Mouse (Mus musculus) ZHBTc4 (cell line): ENCODE measurements around the gene Zfyve9.
"Not testable (repeated sequence)": the region's sequence is repeated elsewhere in the genome, so short reads cannot be mapped to it uniquely, and the experiment has no call there.

Experiments used
- DNase-seq: peaks from one replicate; pipeline ENCODE4 v3.0.0-alpha.2; 2011; ENCODE audit warnings: low read depth, low spot score

Zfyve9 gene

DNA sequence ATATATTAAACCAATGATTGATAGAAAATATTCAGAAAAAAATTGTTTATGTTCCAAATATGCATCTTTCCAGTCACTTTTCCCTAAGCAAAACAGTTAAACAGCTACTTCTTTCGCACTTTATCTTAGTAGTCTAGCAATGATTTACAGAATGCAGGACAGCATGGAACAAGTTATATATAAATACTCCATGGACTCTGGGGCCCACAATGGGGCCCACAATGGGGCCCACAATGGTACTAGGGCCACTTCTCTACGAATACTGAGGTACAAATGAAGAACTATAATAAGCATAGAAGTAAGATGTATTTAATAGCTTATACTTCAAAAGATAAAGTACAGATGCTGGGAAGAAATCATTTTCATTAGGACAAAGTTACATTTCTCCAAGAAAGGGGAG is 56.5 kb downstream of the Zfyve9 start:
- DNase-seq = no peak

DNA sequence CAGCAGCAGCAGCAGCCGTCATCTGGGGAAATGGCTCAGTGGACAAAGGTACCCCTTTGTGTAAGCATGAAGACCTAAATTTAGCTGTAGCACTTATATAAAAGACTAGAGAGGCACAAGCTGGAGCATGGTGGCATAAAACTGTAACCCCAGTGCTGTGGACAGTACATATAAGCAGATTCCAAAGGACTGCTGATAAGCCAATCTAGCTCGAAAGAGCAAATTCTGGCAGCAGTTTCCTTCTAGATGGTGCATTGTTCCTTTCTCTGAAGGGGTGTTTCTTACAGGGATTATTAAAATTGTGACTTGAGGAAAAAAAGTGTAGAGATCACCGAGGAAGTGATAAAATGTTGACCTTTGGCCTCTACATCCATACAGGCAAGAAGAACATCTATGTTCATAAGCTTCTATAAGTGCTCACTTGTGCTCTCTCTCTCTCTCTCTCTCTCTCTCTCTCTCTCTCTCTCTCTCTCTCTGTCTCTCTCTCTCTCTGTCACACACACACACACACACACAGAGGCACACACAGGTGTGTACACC is 59.3 kb downstream of the Zfyve9 start:
- DNase-seq = no peak

DNA sequence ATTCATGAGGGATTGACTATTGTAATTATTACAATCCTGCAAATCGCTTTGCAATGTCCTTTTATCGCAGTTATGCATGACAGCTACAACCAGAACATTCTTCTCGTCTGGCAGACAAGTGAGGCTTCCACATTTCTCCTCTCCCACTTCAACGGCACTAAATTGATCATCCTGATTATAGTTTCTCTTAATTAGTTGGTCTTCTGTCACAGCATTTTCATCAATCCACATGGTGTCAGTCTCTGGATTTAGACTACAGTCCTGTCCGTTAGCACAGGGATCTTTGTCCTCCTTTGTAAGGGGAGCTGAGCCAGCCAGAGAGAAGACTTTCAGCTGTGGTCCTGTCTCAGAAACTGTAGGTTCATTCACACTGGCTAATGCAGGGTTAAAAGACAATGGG is 61.2 kb downstream of the Zfyve9 start, which contains the start of gene 3110021N24Rik:
3110021N24Rik (plus strand) TSS at position 301 of the 400 bp plus-strand sequence.
- no peak for DNase-seq

DNA sequence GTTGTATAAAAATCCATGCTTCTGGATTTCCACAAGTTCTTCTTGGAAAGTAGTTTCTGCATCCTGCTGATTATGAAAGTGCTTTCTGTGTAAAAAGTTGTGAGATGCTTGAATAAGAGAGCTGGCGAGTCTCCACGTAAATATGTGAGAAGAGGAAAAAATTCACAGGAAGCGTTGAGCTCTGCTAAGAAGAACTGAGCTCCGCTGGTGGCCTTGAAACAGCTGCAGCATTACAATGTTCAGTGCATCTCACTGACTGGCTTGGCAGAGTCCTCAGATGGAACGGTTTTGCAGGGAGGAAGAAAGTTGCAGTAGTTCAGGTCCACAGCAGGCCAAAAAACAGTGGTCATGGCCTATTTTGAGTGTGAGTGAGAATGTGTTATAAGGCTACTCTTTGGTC is 72.4 kb downstream of the Zfyve9 start:
- no peak for DNase-seq

DNA sequence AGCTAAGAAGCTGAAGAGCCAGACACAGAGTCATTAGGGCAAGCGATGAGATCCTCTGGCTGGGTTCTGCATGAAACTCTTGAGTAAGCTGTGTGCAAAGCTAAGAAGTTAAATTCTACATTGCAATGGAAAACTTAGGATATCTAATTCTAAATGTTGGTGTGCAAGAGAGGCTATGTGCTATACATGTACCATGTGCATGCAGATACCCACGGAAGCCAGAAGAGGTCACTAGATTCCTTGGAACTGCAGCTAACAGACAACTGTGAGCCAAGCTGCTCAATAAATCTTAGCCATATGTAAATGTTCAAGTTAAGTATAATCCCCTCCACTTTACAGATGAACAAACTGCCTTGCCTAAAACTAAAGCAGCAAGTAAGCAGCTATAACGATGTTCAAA is 83.7 kb downstream of the Zfyve9 start:
- peak; percentile 67 for DNase-seq

DNA sequence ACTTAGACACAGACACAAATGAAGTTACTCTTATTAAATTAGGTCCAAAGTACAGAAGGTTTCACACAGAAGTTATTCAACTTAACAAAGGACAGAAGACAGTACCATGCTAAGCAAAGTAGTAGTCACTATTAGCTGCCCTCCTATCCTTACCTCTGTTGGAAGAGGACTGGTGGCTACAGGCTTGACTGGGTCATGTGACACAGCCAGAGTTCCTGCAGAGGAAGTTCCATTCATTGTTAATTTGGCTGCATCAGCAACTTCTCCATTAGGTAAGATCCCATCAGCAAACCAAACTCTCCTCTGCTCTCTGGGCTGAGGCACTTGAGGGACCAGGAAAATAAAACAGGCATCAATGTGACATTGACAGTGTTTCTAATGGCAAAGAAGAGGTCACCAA is 89.1 kb downstream of the Zfyve9 start:
- peak; percentile 21 for DNase-seq

DNA sequence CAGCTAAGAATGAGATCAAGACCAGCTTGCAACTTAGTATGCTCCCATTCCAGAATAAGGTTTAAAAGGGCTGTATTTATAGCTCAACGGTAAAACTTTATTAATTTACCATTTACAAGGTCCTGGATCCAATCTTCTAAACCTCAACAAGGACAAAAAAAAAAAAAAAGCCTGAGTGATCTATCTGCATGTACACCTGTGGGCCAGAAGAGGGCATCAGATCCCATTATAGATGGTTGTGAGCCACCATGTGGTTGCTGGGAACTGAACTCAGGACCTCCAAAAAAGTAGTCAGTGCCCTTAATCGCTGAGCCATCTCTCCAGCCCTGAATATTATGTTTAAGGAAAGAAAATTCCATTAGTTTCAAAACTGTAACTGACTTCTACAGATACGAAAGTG is 90.1 kb downstream of the Zfyve9 start:
- peak; percentile 64 for DNase-seq

DNA sequence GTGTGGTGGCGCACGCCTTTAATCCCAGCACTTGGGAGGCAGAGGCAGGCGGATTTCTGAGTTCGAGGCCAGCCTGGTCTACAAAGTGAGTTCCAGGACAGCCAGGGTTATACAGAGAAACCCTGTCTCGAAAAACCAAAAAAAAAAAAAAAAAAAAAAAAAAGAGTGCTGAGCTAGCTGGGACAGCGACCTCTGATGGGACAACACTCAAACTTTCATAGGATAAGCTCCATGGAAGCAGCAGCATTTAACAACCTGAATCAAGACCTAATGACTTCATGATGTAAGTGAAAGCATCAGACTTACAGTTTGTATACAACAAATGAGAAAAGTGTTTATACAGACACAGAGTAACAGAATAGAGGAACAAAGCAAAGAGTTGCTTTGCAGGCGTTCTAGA is 93.5 kb downstream of the Zfyve9 start:
- not testable (repeated sequence) for DNase-seq

DNA sequence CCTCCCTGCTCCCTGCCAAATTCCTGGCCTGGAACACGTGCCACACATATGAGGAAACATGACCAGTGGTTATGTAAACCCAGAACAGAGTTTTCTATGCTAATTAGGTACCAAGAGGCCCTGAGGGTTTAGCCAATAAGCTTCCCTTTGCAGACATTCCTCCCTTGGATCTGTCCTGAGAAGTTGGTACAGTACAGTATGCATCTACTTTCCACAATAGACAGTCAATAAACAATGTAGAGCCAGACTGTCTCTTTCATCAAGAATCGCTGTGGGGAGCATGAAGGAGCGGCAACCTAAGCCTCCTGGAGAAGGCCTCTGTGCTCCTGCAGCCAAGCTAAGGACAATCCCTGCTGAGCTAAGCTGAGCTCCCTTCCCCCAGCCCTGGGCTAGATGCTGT is 94.4 kb downstream of the Zfyve9 start:
- DNase-seq = peak; percentile 51

DNA sequence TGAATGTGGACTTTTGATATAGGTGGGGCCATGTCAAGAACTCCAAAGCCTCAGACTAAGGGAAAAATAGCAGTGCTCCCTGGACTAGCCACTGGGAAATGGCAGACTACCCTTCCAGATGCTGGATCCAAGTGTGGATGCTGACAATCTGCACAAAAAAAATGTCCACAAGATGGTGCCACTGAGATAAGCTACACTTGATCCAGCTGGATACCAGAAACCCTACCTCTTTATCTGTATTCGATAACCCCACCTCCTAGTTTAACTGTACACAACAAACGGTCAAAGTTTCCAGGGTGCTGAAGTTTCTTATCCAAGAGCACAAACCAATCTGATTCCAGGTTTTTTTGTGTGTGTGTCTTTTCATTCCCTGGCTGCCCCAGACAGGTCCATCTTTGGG is 116.2 kb downstream of the Zfyve9 start:
- peak; percentile 84 for DNase-seq

DNA sequence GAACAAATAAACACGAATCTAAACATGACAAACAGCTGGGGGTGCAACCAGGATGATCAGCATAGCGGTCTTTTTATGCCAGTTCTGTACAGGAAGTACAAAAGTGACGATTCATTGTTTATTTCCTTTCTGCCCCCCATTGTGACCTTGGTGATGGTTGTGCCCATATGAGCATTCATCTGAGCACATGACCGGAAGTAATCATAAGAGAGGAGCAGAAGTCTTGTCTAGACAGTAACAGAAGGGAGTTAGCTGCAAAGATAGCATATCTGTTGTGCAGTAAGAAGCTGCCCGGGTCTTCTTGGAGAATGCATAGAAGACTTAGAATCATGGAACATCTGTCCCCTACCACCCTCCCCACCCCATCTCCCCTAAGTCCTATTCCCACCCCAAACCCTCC is 141.8 kb downstream of the Zfyve9 start:
- DNase-seq = no peak

DNA sequence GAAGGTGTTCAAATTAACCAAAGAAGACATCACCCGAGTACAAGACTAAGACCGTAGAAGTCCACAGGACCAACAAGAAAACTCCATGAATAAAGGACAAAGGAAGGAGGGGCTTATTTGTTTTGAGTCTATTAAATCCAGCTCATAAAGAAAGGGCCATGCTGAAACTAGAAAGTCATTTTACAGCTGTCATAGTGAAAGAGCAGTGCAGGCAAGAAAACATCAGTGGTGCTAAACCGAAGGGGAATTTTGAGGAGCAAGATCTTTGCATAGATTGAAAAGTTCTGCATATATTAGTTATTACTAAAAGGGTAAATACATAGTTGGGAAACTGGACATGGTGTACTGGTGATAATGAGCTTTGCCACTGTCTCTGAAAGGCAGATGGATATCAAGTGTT is 142.9 kb downstream of the Zfyve9 start:
- DNase-seq = no peak

DNA sequence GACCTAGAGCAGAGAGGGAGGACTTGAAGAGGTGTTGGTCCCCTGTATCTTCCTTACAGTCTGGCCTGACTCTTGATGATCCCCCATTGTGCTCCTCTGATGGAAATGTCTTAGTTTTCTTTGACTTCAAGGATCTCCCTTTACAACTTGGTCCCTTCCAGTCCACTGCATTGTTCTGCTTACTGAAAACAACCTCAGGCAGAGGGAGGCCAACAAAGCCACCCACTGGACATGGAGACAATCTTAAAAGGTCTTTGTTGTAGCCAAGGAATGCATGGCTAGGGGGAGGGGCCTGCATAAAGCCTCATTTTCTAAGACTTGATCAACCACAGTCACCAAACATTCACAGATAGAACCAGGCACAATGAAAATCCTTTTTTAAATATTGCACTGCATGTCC is 145.5 kb downstream of the Zfyve9 start:
- DNase-seq = peak; percentile 74

DNA sequence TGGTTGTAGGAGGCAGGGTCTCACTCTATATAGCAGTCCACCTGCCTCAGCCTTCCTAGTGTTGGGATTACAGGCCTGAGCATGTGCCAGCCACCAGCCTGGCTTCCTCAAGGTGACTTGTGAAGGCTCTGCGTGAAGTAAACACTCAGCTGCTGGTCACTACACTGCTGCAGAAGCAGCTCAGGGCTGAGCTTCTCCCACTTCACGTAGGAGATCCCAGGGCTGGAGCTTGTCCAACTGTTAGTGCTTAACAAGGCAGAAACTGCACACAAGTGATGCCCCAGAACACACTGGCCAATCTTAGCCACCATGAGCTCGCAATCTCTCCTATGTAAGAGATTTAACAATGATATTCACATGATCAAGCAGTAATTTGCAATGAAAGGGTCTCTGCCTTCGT is 145.9 kb downstream of the Zfyve9 start:
- DNase-seq = no peak

DNA sequence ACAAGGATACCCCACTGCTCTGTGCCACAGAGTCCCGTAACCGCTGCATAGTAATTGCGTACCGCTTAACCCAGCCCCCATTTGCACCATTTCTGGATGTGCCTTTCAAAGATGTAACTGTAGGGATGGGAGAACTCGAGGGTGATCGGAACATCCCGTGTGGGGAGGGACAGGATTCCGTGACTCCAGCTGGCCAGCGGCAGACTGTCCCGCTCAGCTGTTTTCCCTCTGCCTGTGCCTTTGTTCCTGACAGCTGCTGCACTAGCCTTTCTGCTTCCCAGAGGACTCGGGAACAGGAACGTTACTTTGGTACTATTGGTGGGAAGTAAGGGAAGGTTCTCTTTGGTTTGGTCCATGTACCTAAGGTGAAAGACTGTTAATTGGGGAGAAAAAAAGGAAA is 146.9 kb downstream of the Zfyve9 start:
- no peak for DNase-seq

DNA sequence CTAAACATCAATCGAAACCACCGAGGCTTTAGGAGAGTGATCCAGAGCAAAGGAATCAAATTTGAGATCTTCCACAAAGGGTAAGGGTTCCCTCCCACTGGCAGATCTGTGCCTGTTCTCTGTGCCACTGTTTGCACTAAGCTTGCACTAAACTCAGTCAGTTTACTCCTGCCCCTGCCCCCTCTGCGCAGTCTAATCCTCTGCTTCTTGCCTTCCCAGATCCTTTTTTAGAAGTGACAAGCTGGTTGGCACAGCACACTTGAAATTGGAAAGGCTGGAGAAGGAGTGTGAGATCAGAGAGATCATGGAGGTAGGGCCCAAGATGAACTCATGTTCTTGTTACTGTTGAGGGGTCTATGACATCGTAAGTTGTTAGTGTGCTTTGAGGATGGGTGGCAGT is 149.0 kb downstream of the Zfyve9 start:
- DNase-seq = no peak

DNA sequence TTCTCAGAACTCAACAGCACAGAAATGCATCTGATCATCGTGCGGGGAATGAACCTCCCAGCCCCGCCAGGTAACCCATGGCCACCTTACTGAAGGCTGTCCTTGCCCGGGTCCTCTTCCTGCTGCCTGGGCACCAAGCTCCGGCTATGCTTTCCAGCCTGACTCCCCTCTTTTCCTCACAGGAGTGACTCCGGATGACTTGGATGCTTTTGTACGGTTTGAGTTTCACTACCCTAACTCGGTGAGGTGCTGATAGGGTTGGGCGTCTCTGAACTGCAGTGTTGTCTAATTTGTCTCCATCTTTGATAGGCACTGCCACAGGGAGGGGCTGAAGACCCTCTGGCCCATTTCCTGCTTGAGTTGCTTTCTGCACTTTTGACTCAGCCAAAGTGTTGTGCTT is 150.5 kb downstream of the Zfyve9 start:
- DNase-seq = no peak

DNA sequence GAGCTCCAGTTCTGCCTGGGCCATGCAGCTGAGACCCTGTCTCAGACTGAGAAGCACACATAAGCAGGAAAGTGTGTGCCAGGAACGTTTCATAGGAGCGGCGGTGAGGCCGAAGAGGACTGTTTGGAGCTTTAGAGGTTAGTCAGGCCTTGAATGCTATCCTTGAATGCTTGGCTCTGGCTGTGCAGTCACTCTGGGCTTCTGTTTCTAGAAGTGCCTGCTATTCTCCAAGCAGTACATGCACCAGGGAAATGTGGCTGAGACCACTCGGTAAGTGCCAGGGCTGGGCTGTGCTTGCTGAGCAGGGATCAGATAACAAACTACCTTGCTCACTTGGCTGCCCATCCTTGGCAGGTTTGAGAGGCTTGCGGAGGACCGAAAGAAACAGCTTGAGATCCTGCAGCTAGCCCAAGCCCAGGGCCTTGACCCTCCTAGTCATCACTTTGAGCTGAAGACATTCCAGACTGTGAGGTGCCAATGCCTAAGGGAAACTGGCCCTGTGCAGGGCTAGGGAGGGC is 151.2 kb downstream of the Zfyve9 start:
- no peak for DNase-seq

DNA sequence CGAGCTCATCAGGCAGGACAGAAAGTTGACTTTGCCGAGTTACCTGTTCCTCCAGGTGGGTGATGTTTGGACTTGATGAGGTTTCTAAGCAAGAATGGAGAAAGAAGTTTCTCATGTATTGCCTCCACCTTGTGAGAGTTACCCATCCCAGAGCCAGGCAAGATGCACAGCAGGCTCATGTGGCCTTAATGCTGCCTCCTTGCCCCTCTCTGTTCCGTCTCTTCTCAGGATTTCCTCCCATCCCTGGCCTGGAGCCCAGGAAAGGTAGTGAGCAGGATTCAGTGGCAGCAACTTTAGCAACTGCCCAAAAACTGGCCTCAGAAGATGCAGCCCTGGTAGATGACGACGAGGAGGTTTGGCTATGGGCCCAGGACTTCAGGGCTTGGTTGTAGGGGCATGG is 153.5 kb downstream of the Zfyve9 start:
- DNase-seq = no peak

DNA sequence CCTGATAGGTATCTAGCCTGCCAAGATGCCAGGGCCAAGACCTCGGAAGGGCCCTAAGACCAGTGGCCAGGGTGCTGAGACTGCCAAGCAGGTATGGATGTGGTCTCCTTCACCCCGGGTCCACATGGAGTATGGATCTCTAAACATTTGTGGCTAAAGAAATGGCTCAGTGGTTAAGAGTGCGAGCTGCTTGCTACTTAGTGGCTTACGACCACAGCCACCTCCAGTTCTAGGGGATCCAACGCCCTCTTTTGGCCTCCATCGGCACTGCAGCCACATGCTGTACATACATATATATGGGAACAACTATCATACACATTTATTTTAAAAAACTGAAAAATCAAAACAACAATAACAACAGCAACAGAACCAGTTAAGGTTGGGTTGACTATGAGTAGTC is 159.1 kb downstream of the Zfyve9 start:
- DNase-seq = peak; percentile 79

DNA sequence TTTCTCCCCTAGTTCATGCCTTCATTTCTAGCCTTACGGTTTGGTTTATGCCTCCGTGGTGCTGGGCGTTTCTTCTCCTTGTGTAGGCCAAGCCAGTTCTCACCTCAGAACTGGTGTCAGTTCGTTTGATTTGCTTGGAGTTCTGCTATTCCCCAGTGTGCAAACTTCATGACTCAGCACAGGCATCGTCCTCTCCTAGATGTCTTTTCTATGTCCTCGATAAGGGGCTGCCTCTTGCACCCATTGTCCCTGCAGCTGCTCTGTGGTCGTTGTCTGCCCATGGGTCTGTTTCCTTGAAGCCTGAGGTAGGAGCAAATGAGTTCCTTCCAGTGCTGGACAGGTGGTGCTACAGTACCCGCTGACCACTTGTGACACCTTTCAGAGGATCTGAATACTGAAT is 160.1 kb downstream of the Zfyve9 start:
- DNase-seq = no peak

DNA sequence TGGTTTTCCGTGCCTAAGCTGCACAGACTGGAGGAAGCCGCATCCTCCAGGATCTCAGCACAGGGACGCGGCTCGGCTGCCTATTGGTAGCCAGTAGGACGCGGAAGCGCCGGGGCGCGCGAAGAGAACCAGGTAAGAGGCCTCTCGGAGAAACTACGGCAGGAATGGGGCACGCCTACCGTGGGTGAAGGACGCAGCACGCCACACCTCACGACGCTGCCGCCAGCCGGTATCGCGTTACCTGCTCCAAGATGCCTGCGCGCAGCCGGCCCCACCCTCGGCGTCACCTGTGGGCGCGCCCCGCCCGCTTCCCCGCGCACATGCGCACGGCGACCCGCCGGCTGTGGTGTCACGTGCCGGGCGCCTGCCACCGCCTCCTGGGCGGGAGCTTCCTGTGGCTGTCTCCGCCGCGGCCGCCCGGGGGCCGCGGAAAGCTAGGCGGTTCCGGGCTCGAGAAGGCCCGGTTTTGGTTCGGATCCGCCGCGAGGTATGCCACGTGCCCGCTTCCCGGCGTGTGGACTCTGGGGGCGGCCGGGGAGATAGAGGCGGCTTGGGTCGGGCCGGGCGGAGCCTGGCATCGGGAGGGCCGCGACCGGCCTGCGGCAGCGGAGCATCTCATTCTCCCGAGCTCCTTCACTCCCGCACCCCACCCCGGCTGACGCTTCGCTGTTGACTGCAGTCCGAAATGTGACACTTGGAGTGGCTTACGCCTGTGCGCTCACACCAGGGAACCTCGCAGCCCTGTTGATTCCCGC is 160.8 kb downstream of the Zfyve9 start, which contains the start of gene Cc2d1b:
Cc2d1b (plus strand) TSS at position 354 of the 755 bp plus-strand sequence.
- DNase-seq = peak; percentile 98

DNA sequence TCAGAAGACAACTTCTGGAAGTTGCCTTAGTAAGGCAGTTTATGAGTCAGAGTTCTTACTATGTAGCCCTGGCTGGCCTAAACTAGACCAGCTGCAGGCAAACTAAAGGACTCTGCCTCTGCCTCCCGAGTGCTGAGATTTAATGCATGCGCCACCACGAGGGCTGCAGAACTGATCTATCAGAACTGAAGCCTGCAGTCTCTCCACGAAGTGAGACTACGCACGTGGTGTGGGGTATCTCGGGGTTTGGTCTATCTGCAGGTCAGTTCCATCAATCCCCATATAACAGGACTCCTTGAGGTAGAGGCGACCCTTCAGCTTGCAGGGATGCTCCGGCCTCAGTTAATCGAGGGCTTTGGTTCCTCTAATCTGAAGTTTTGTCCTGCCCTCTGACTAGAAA is 161.4 kb downstream of the Zfyve9 start:
- no peak for DNase-seq
